Mouse (Mus musculus) spleen, adult 2 months (tissue): Measurements from ENCODE around the gene Prdm15.

Experiments used
- CTCF ChIP-seq: fragments of 200-500 bp; IDR thresholded peaks from 2 replicates; pipeline ENCODE4 v1.5.1; 2011; ENCODE audit warnings: mild to moderate bottlenecking, inconsistent platforms; ENCODE audit not compliant: insufficient read depth, insufficient read length, insufficient replicate concordance; ENCODE audit errors: extremely low read depth
- POLR2A ChIP-seq: fragments of 200-500 bp; IDR thresholded peaks from 2 replicates; pipeline ENCODE4 v1.6.1; 2011; ENCODE audit warnings: low read depth, low read length, inconsistent platforms

- TF ChIP-seq CTCF (no peak), POLR2A (no peak)
These were observed 92.0 kb downstream of the Prdm15 start for GRCm38 (mm10) chr16:97759681-97760080.
